Mouse (Mus musculus): ENCODE results near the gene Ptgr1. TPM values are rescaled to one million over a fixed set of nuclear protein-coding genes. Genes with fewer than 3 reads are reported as not detected.

The Ptgr1 gene
- polyA plus RNA-seq, 2 experiments: 11.1 to 14.8 TPM

GRCm38 (mm10) chr4:58963271-58963670, 23.6 kb downstream of the Ptgr1 start:
- 75% methylated on average over 4 of the region's 4 CpGs for whole genome bisulfite sequencing (ENCODE audit: insufficient replicate concordance)
- no peaks in the 10 kb centered on the region for H3K36me3 ChIP-seq (replicated peaks; ENCODE audit: control insufficient read depth, insufficient read depth, low read depth)
- ATAC-seq (ENCODE audit: insufficient read depth) (no peak), DNase-seq (ENCODE audit: low read depth in 3 of 3, low spot score in 3 of 3) (no peak)
- H3K4me2 ChIP-seq (ENCODE audit: low read depth): no peak overlapping the region
- TF ChIP-seq CTCF (IDR thresholded peaks at IDR 0.05; ENCODE audit: low read depth): no peak
- no peak for TF ChIP-seq EP300 (IDR thresholded peaks at IDR 0.05; ENCODE audit: low read depth)
- no peak overlapping the region for H3K4me3 ChIP-seq (ENCODE audit: insufficient read depth in 1 of 2, low read depth in 2 of 2, low read length in 2 of 2)
- H3K27ac ChIP-seq: no peak overlapping the region
- H3K27me3 ChIP-seq (ENCODE audit: control insufficient read depth, insufficient read depth, low read length): no peaks in the 10 kb centered on the region
- H3K9me3 ChIP-seq (ENCODE audit: control insufficient read depth, low read length): no peaks in the 10 kb centered on the region
- no peaks in the 10 kb centered on the region for H3K4me1 ChIP-seq (replicated peaks; ENCODE audit: control insufficient read depth in 2 of 2, insufficient read depth in 2 of 2, low read length in 1 of 2)
- H3K9ac ChIP-seq (replicated peaks): no peak overlapping the region

- Histone ChIP-seq H3K9ac (replicated peaks) (no peak overlapping the region), H3K4me1 (replicated peaks; ENCODE audit: control insufficient read depth in 2 of 2, insufficient read depth in 2 of 2, low read length in 1 of 2) (no peaks in the 10 kb centered on the region), H3K9me3 (ENCODE audit: control insufficient read depth, low read length) (no peaks in the 10 kb centered on the region), H3K27me3 (ENCODE audit: control insufficient read depth, insufficient read depth, low read length) (no peaks in the 10 kb centered on the region), H3K36me3 (replicated peaks; ENCODE audit: control insufficient read depth, insufficient read depth, low read depth) (no peaks in the 10 kb centered on the region), H3K4me3 (ENCODE audit: insufficient read depth in 1 of 2, low read depth in 2 of 2, low read length in 2 of 2) (no peak overlapping the region), H3K27ac (no peak overlapping the region), H3K4me2 (ENCODE audit: low read depth) (no peak overlapping the region)
- TF ChIP-seq EP300 (IDR thresholded peaks at IDR 0.05; ENCODE audit: low read depth): no peak
- TF ChIP-seq CTCF (IDR thresholded peaks at IDR 0.05; ENCODE audit: low read depth): no peak
- DNase-seq (ENCODE audit: low read depth in 3 of 3, low spot score in 3 of 3) (no peak), ATAC-seq (ENCODE audit: insufficient read depth) (no peak)
- 68% methylated on average over 15 of the region's 15 CpGs for WGBS (ENCODE audit: insufficient replicate concordance)
Observed at GRCm38 (mm10) chr4:58961719-58962118, 25.2 kb downstream of the Ptgr1 start.

DNA sequence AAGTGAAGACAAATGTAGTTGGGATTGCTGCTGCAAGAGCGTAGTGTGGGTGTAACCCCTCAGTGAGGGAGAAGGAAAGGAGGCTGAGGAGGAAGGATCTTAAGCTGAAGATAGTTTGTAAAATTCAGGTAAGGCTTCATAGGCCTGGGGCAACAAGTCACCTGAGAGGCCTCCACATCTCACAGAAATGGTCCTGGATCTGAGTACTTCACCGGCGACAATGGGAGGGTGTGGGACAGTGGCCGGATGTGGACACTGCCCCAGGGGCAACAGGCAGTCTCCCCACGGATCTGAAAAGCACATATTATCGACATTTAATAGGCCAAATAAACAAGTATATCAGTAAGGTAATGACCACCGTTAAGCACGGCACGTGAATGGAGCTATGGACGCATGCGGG, 34.3 kb downstream of the Ptgr1 start:
- Histone ChIP-seq H3K27ac (no peak overlapping the region), H3K9me3 (ENCODE audit: control insufficient read depth, low read length) (no peaks in the 10 kb centered on the region), H3K9ac (replicated peaks) (no peak overlapping the region), H3K4me2 (ENCODE audit: low read depth) (no peak overlapping the region), H3K4me3 (ENCODE audit: insufficient read depth in 1 of 2, low read depth in 2 of 2, low read length in 2 of 2) (no peak overlapping the region), H3K36me3 (replicated peaks; ENCODE audit: control insufficient read depth, insufficient read depth, low read depth) (no peaks in the 10 kb centered on the region), H3K27me3 (ENCODE audit: control insufficient read depth, insufficient read depth, low read length) (no peaks in the 10 kb centered on the region), H3K4me1 (replicated peaks; ENCODE audit: control insufficient read depth in 2 of 2, insufficient read depth in 2 of 2, low read length in 1 of 2) (no peaks in the 10 kb centered on the region)
- 83% methylated on average over 11 of the region's 11 CpGs for WGBS (ENCODE audit: insufficient replicate concordance)
- no peak for TF ChIP-seq CTCF (IDR thresholded peaks at IDR 0.05; ENCODE audit: low read depth)
- TF ChIP-seq EP300 (IDR thresholded peaks at IDR 0.05; ENCODE audit: low read depth): no peak
- no peak for DNase-seq (ENCODE audit: low read depth in 3 of 3, low spot score in 3 of 3)
- ATAC-seq (ENCODE audit: insufficient read depth): no peak

DNA sequence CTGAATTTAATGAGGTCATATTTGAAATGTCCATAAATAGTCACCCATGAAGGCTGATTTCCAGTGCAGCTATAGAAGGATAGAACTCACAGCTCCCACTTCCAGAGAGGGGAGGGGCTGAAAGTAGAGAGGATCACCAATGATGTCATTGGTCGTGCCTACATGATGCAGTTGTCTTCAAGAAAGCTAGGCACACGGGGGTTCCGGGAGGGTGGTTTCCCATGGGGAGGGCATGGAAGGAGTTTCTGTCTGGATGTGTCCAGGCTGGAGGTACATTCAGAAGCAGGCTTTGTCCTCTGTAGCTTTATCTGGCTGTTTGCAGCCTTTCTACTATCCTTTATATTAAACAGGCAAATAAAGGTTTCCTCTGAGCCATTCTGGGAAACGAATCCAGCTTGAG, 38.5 kb downstream of the Ptgr1 start:
- no peak for TF ChIP-seq CTCF (IDR thresholded peaks at IDR 0.05; ENCODE audit: low read depth)
- ATAC-seq (ENCODE audit: insufficient read depth) (no peak), DNase-seq (ENCODE audit: low read depth in 3 of 3, low spot score in 3 of 3) (no peak)
- Histone ChIP-seq H3K9me3 (ENCODE audit: control insufficient read depth, low read length) (no peaks in the 10 kb centered on the region), H3K4me2 (ENCODE audit: low read depth) (no peak overlapping the region), H3K9ac (replicated peaks) (no peak overlapping the region), H3K27me3 (ENCODE audit: control insufficient read depth, insufficient read depth, low read length) (peaks cover 23% of the 10 kb centered on the region), H3K4me1 (replicated peaks; ENCODE audit: control insufficient read depth in 2 of 2, insufficient read depth in 2 of 2, low read length in 1 of 2) (0 out of 4 replicates have a peak, but pooled peaks cover 0 to 2% of the 10 kb centered on the region in 2 experiments), H3K4me3 (ENCODE audit: insufficient read depth in 1 of 2, low read depth in 2 of 2, low read length in 2 of 2) (no peak overlapping the region), H3K36me3 (replicated peaks; ENCODE audit: control insufficient read depth, insufficient read depth, low read depth) (no peaks in the 10 kb centered on the region), H3K27ac (no peak overlapping the region)
- WGBS (ENCODE audit: insufficient replicate concordance): 60% methylated on average over 4 of the region's 4 CpGs

GRCm38 (mm10) chr4:58944695-58945094, 42.2 kb downstream of the Ptgr1 start:
- Histone ChIP-seq H3K9ac (replicated peaks) (no peak overlapping the region), H3K9me3 (ENCODE audit: control insufficient read depth, low read length) (no peaks in the 10 kb centered on the region), H3K27me3 (ENCODE audit: control insufficient read depth, insufficient read depth, low read length) (peaks cover 30% of the 10 kb centered on the region), H3K36me3 (replicated peaks; ENCODE audit: control insufficient read depth, insufficient read depth, low read depth) (no peaks in the 10 kb centered on the region), H3K27ac (no peak overlapping the region), H3K4me1 (replicated peaks; ENCODE audit: control insufficient read depth in 2 of 2, insufficient read depth in 2 of 2, low read length in 1 of 2) (0 out of 4 replicates have a peak, but pooled peaks cover 0 to 2% of the 10 kb centered on the region in 2 experiments), H3K4me3 (ENCODE audit: insufficient read depth in 1 of 2, low read depth in 2 of 2, low read length in 2 of 2) (no peak overlapping the region), H3K4me2 (ENCODE audit: low read depth) (no peak overlapping the region)
- no peak for TF ChIP-seq CTCF (IDR thresholded peaks at IDR 0.05; ENCODE audit: low read depth)
- no peak for TF ChIP-seq EP300 (IDR thresholded peaks at IDR 0.05; ENCODE audit: low read depth)
- ATAC-seq (ENCODE audit: insufficient read depth): no peak
- 51% methylated on average over 5 of the region's 5 CpGs for whole genome bisulfite sequencing (ENCODE audit: insufficient replicate concordance)
- no peak for DNase-seq (ENCODE audit: low read depth in 3 of 3, low spot score in 3 of 3)

All from liver, embryonic 14.5 days (tissue).